Mouse (Mus musculus) right cerebral cortex, postnatal 25 days (tissue): ENCODE results near the gene Hist1h4j.

Experiments
- DNase-seq: peaks from one replicate; pipeline ENCODE4 v3.0.0; 2022

The Hist1h4j gene

GRCm38 (mm10) chr13:21782361-21783254, 47.7 kb downstream of the Hist1h4j start:
- DNase-seq, result peak; percentile 20

DNA sequence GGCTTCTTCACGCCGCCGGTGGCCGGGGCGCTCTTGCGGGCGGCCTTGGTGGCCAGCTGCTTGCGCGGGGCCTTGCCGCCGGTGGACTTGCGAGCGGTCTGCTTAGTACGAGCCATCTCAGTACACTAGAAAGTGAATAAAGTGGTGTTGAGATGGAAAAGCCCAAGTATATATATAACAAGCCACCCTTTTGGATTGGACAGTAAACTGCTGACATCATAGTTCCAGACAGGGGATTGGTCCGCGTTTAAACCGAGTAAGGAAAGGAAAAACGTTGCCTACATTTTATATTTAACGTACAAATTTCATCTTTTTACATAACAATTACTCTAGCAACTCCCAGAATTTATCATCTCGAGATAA, 48.4 kb downstream of the Hist1h4j start, which contains the start of gene Hist1h3i:
Hist1h3i (minus strand) TSS at position 116 of the 363 bp plus-strand sequence.
- DNase-seq, result peak; percentile 45

DNA sequence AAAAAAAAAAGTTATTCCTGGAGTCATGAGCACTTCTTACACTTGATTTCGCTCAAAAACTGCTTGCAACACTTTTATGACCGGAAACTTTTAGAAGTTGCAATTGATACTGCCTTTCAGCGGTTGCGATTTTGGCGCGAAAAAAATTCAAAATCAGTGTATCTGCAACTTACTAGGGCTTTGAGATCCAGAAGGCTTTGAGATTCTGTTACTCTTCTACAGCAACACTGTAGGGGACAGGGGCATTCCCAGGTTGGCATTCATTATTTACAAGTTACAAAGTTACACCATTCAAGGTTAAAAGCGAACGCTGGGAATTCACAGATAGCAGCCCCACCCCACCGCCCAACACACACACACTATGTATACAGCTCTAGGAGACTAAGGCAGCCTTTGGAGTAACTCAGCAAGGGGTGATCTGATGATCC, 48.9 kb downstream of the Hist1h4j start:
- no peak for DNase-seq

DNA sequence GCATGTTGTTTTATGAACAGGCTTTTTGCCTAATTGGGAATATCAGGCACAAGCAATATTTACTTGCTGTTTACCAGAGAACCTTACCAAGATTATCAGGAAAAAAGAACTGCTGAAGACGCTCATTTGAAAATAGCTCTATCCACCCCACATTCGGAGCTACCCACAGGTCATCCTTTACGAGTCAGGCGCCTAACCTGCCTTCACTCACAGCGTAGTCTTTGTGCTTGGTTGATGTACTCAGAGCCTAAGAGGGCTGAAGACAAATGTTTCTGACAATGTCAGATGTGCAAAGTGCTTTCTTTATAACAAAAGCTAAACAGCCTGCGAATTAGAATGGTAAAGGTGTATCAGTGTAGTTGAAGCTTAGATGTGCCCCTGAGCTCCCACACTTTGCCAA, 49.4 kb downstream of the Hist1h4j start:
- DNase-seq, result no peak
